Mouse (Mus musculus) left cerebral cortex, postnatal 14 days (tissue): Measurements from ENCODE around the gene Htra1. TPM values are rescaled to one million over a fixed set of nuclear protein-coding genes. Genes with fewer than 3 reads are reported as not detected.

Experiments used
- DNase-seq, 2 experiments: peaks; one replicate each; pipeline ENCODE4 v3.0.0; 2021 to 2022; ENCODE audit warnings: low spot score in 2 of 2, mixed read lengths in 1 of 2
- intact Hi-C: fragments of 180-260 bp; cut with DNase I; formaldehyde crosslinking; loops from one replicate; pipeline ENCODE4 v1.15.1; 2025
- total RNA-seq, 2 experiments: library from RNA; stranded (reverse); gene quantifications; 2 replicates each; pipeline ENCODE4 v1.2.3; 2021

Gene Htra1
- total RNA-seq, 2 experiments from 2014 or later = 222 to 262 TPM

DNA sequence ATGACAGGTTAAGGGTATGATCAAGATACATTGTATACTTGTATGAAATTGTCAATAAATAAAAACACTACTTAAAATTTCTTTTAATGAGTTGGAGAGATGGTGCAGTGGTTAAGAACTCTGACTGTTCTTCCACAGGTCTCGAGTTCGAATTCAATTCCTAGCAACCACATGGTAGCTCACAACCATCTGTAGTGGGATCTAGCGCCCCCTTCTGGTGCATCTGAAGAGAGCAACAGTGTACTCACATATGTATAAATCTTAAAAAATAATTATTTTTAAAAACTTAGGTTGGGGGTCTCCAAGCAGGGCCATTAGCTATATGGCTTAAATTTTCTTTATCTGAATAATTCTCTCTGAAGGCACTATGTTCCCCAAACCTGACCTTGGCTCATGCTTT lies 5.5 kb upstream of the Htra1 start:
- DNase-seq = no peak
- intact Hi-C loops = no loop called here

DNA sequence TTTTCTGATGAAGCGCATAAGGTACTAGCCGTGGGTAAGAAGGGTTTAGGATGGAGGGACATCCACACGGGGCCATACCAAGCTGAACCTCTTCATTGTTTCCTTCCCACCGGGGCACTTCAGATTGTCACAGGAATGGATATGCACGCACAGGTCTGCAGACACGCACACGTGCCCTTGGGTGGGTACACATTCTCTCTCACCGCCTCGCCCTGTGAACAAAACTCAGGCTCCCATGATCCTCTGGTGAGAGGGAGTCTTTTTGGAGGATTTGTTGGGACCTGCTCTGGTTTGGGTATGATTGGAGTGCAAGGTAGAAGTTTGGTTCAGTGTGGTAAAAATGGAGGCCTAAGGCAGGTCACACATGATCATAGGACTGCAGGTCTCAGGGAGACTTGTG lies 3.0 kb upstream of the Htra1 start:
- intact Hi-C loops = no loop called here
- DNase-seq = no peak

GRCm38 (mm10) chr7:130934654-130935053 lies 1.3 kb upstream of the Htra1 start:
- intact Hi-C loops = no loop called here
- no peak for DNase-seq

- no peak for DNase-seq
- intact Hi-C loops = no loop called here
Measured at GRCm38 (mm10) chr7:130935421-130935792, 504 bp upstream of the Htra1 start.

DNA sequence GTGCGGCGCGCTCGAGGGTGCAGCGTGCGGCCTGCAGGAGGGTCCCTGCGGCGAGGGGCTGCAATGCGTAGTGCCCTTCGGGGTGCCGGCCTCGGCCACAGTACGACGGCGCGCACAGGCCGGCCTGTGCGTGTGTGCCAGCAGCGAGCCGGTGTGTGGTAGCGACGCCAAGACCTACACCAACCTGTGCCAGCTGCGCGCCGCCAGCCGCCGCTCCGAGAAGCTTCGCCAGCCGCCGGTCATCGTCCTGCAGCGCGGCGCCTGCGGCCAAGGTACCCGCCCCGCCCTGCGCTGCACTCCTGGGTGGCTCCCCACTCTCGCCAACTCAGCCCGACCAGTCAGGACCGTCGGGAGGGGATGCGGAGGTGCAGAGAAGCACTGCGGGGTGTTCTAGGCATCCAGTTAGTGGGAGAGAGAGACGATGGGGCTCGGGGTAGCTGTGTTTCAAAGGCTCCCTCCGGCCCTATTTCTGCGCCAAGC lies 601 bp downstream of the Htra1 start:
- intact Hi-C loops = no loop called here
- no peak for DNase-seq

DNA sequence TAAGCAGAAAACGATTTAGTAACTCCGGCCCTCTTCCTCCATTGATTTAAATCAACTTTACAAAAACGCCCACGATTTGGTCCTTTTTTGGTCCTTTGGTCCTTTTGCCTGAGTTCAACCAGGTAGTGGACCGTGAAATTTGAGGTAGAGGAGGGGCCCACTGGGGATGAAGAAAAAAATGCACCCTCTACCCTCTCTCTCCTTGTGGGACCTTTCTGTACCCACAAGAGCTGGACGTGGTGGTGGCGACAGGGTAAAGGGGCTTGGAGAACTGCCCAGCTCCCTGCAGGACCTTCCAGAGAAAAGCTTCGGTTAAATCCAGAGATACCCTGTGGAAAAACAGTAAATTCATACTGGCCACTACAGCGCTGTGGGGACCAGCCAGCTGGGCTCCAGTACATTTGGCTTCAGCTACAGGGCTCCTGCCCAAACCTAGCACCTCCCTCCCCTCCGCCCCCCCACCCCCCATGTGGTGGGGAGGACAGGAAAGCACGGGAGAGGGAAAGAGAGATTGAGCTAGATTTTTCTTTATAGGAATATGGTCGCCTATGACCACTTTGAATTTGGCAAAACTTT lies 1.4 kb downstream of the Htra1 start:
- intact Hi-C loops = no loop called here
- DNase-seq = no peak

- intact Hi-C loops = no loop called here
- DNase-seq = no peak
Measured at GRCm38 (mm10) chr7:130938005-130938404, 2.1 kb downstream of the Htra1 start.

DNA sequence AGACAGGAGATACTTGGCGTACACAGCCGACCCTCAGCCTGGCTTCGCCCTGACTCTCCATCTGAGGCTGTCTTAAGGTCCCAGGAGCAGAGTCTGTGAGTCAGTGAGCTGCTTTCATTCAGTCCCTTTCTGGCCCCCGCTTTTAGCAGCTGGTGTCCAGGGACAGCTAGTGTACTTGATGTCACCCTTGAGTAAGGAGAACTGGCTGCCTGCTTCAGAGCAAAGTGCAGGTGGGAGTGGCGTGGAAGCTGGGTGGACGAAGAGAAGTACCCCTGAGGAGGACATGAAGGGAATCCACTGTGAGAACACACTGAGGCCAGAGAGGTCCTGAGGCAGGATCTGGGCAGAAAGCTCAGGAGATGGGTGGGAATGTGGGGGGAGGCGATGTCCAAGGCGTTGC lies 3.0 kb downstream of the Htra1 start:
- intact Hi-C loops = no loop called here

DNA sequence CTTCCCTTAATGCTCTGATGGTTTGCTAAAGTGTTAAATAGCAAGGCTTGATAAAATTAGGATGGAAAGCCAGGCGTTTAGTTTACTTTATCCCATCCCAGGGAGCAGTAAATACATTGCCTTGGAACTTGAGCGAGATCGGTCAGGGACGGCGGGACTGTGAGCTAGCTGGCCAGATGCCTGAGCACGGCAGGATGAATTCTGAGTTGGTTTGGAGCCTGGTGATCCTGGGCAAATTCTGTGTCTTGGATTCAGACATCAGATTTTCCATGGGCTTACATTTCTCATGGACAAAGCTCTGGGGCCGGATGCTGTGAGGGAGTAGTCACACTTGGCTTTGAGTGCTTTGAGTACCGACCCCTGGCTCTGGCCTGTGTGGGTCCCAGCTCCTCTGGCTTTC lies 4.8 kb downstream of the Htra1 start:
- intact Hi-C loops = no loop called here
- no peak for DNase-seq

More for the DNA sequence above, 3.0 kb downstream of the Htra1 start:
- no peak for DNase-seq

DNA sequence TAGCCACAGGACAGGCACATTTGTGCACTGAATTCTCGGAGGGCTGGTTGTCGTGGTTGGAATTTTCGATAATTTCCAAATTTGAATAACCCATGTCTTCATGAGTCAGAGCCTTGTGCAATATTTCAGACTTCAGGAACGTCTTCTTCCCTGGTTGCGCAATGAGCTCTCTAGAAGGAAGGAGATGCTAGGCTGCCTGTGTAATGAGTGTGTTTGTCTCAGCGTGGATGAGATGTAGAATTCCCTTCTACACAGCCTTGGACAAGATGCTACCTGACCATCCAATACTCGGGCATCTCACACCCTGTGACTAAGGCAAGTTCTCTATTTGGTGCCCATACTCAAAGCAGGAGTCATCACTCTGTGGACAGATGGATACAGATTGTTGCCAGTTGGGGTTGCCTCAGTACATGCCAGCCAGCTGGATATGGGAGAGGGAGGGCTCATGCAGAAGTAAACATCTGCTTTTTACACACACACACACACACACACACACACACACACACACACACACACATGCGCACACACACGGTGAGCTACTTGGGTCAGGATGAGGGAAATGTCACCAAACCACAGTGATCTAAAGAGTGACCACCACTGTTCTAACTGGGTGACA lies 7.5 kb downstream of the Htra1 start:
- intact Hi-C loops = no loop called here

GRCm38 (mm10) chr7:130944766-130945475 lies 9.0 kb downstream of the Htra1 start:
- no peak for DNase-seq
- intact Hi-C loops = no loop called here

More for the DNA sequence above, 7.5 kb downstream of the Htra1 start:
- no peak for DNase-seq

GRCm38 (mm10) chr7:130945730-130946129 lies 9.8 kb downstream of the Htra1 start:
- no peak for DNase-seq
- intact Hi-C loops = no loop called here

DNA sequence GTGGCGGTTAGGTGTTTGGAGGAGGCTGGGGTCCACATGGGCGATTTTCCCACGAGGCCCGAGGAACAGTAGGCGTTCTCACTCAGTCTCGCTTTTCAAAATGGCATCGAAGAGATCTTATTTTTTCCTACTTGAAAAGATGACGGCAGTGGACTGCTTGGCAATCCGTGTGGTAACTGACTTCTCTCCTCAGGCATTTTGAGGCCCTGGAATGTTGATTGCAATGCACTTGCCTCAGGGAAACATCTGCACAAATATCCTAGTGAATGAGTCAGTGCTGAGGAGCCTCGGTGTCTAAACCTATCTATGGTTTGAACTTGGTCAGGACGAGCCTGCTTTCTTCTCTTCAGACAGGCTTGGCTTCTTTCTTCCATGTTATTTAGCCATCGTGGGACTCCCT lies 10.4 kb downstream of the Htra1 start:
- intact Hi-C loops = no loop called here
- DNase-seq = no peak

DNA sequence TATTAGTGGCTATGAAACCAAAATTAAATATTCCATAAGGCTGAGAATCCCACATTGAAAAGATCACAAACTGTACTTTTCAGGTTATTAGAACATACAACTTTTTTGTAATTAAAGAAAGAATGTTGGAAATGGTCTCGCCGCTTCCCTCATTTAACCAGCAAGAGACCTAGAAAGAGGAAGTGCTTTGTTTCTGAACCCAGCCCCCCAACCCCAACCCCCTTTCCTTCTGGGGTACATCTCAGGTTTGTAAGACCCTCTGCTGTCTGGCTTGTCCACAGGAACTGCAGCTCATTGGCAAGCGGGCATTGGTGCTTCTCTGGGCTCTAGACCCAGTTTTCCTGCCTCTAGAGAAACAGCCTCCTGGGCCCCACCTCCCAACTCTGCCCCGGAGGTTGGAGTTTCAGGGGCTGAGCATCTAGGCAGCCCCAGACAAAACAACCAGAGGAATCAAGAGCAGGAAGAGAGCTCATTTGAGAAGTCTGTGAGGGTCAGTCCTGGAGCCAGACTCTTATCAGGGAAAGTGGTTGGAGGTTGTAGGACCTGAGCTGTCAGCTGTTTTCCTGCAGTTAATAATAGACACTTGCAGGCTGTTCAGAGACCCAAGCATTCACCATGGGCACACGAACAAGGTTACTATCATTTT lies 12.8 kb downstream of the Htra1 start:
- DNase-seq = no peak
- intact Hi-C loops = no loop called here

GRCm38 (mm10) chr7:130949331-130949751 lies 13.4 kb downstream of the Htra1 start:
- peak; percentile 41 to 57 for DNase-seq

DNA sequence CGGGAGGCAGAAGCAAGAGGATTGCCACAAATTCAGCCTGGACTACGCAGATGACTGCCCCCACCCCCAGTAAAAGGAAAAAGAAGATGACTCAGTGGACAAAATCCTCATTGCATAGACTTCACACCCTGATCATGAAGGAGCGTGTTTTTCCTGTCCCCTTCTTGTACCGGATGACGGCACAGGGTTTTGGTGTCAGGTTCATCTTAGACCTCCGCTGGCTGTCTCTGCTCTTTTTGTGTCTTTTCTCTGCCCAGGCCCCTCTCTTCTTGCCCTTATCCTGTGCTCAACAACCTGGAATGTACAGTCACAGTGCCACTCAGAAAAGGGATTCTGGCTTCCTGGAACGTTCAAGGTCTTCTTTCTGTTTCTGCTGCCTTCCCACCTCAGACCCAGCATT lies 14.6 kb downstream of the Htra1 start:
- intact Hi-C loops = no loop called here
- no peak for DNase-seq

More at GRCm38 (mm10) chr7:130949331-130949751, 13.4 kb downstream of the Htra1 start:
- intact Hi-C loops = no loop called here

- no peak for DNase-seq
- intact Hi-C loops = no loop called here
Measured at GRCm38 (mm10) chr7:130951004-130951403, 15.1 kb downstream of the Htra1 start.

DNA sequence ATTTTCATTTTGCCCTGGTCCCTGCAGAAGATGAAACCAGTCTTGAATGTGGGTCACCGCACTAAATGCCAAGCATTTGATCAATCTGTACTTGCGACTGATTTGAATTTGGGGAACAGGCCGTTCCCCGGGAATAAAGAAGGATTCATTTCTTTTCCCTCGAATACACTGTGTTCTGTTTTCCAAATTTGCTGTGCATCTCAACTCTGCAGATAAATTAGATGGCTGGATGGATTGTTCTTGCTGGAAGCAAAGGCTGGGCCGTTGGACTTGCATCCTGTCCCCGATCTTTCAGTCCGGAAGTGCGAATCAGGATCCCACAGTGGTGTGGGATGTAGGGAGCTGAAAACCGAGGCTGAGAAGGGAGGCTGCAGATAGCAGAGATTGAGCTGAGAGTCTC lies 17.5 kb downstream of the Htra1 start:
- intact Hi-C loops = no loop called here
- DNase-seq = peak; percentile 19 to 26

GRCm38 (mm10) chr7:130954177-130954601 lies 18.3 kb downstream of the Htra1 start:
- intact Hi-C loops = no loop called here
- no peak for DNase-seq

GRCm38 (mm10) chr7:130958551-130958950 lies 22.6 kb downstream of the Htra1 start:
- no peak for DNase-seq
- intact Hi-C loops = no loop called here
